Mouse (Mus musculus) stomach, postnatal 0 days (tissue): ENCODE measurements at regions not wholly inside any gene's neighbourhood (a gene's known extent, or its start where the extent isn't known, plus 50 kb on each side); places are given as distances from the start of the nearest gene placed in this dataset.

Source experiments
- ATAC-seq: fragments of 200-750 bp; cut with Nextera tagmentation; 2 replicates; pipeline ENCODE4 v1.8.0; 2017; ENCODE audit not compliant: low FRiP score, low TSS enrichment
- DNase-seq: peaks from one replicate; pipeline ENCODE4 v3.0.0-alpha.2; 2016; ENCODE audit warnings: low spot score
- H3K27ac ChIP-seq: fragments of 300-500 bp; sonication (generic); replicated peaks from 2 replicates; pipeline ENCODE4 v1.5.1; 2014; ENCODE audit warnings: mild to moderate bottlenecking, control low read depth
- H3K27me3 ChIP-seq: fragments of 300-500 bp; sonication (generic); 2 replicates; pipeline ENCODE4 v1.6.1; 2014; ENCODE audit warnings: low read length; ENCODE audit not compliant: control insufficient read depth, insufficient read depth
- H3K36me3 ChIP-seq: fragments of 300-500 bp; sonication (generic); 2 replicates; pipeline ENCODE4 v1.6.1; 2014; ENCODE audit warnings: low read length, mixed read lengths; ENCODE audit not compliant: control insufficient read depth, insufficient read depth
- H3K4me1 ChIP-seq: fragments of 300-500 bp; sonication (generic); replicated peaks from 2 replicates; pipeline ENCODE4 v1.6.1; 2014; ENCODE audit warnings: antibody characterized with exemption; ENCODE audit not compliant: control insufficient read depth, insufficient read depth
- H3K4me2 ChIP-seq: fragments of 300-500 bp; sonication (generic); replicated peaks from 2 replicates; pipeline ENCODE4 v1.6.1; 2014; ENCODE audit warnings: low read depth, mild to moderate bottlenecking, control low read depth, moderate library complexity
- H3K4me3 ChIP-seq: fragments of 300-500 bp; sonication (generic); 2 replicates; pipeline ENCODE4 v1.5.1; 2014; ENCODE audit warnings: low read depth, low read length, control low read depth
- H3K9ac ChIP-seq: fragments of 300-500 bp; sonication (generic); 2 replicates; pipeline ENCODE4 v1.6.1; 2014; ENCODE audit warnings: mild to moderate bottlenecking, low read length, control low read depth, mixed read lengths
- H3K9me3 ChIP-seq: fragments of 300-500 bp; sonication (generic); 2 replicates; pipeline ENCODE4 v1.6.1; 2016; ENCODE audit warnings: low read length; ENCODE audit not compliant: control insufficient read depth
- CTCF ChIP-seq: IDR thresholded peaks from 2 replicates; pipeline ENCODE4 v1.5.1; 2016; ENCODE audit warnings: antibody characterized with exemption, low read depth, mild to moderate bottlenecking, moderate library complexity
- EP300 ChIP-seq: optimal IDR thresholded peaks from 2 replicates; pipeline ENCODE3; 2016; ENCODE audit warnings: antibody characterized with exemption
- WGBS: fragments of 180-500 bp; shearing (Covaris S2); extraction: QIAGEN DNeasy Blood & Tissue Kit; methylation state at CpG from one replicate; pipeline ENCODE4 v1.1.7; 2014; 5-methylcytosine and 5-hydroxymethylcytosine counted together

DNA sequence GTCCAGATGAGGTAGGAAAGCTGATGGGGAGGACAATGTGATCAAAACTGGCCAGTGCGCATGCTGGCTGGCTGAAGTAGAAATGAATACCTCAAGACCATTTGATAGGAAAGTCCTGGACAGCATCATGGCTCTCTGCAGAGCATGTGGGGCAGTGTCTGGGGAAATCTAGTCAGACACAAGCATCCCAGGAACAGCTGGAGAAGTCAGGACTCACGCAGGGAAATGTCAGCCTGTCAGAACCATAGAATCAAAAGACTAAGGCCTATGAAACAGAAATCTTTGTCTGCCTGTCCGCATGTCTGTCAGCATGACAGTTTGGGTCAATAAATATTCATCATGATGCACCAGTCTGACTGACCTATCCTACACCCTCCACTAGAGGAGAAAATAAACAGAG lies 73.7 kb upstream of the Wars2 start:
- Histone ChIP-seq H3K27ac (no peak overlapping the region), H3K4me2 (no peak overlapping the region), H3K9me3 (no peaks in the 10 kb centered on the region), H3K4me1 (no peaks in the 10 kb centered on the region), H3K27me3 (no peaks in the 10 kb centered on the region), H3K9ac (no peak overlapping the region), H3K36me3 (no peaks in the 10 kb centered on the region), H3K4me3 (no peak overlapping the region)
- no peak for DNase-seq
- WGBS: 87% methylated on average over 3 of the region's 3 CpGs
- TF ChIP-seq EP300: no peak
- no peak for TF ChIP-seq CTCF
- ATAC-seq: no peak
